Mouse (Mus musculus) thymus, adult 2 months (tissue): ENCODE results near the gene Atxn7.

Experiments used
- CTCF ChIP-seq: fragments of 200-500 bp; IDR thresholded peaks from 2 replicates; pipeline ENCODE4 v1.5.1; 2012; ENCODE audit warnings: mild to moderate bottlenecking, control low read depth, low read length, moderate library complexity, borderline replicate concordance; ENCODE audit not compliant: control insufficient read depth, poor library complexity, insufficient read depth; ENCODE audit errors: extremely low read depth
- POLR2A ChIP-seq: fragments of 200-500 bp; IDR thresholded peaks from 2 replicates; pipeline ENCODE4 v1.6.1; 2012; ENCODE audit warnings: mild to moderate bottlenecking, low read length, control low read depth, moderate library complexity; ENCODE audit not compliant: control insufficient read depth, poor library complexity, insufficient read depth; ENCODE audit errors: extremely low read depth

- TF ChIP-seq CTCF (no peak), POLR2A (no peak)
These were observed 81.1 kb downstream of the Atxn7 start for GRCm38 (mm10) chr14:14042336-14042735.
